Mouse (Mus musculus) gastrocnemius, adult 2 months (tissue): ENCODE measurements at regions not wholly inside any gene's neighbourhood (a gene's known extent, or its start where the extent isn't known, plus 50 kb on each side); places are given as distances from the start of the nearest gene placed in this dataset.

Source experiments
- DNase-seq: peaks from one replicate; pipeline ENCODE4 v3.0.0; 2022
- H3K27ac ChIP-seq: fragments of 200-600 bp; 2 replicates; pipeline ENCODE4 v1.8.1; 2022; ENCODE audit warnings: mild to moderate bottlenecking
- H3K4me3 ChIP-seq: fragments of 200-600 bp; 2 replicates; pipeline ENCODE4 v1.8.1; 2022; ENCODE audit warnings: mild to moderate bottlenecking, moderate library complexity
- CTCF ChIP-seq: fragments of 200-600 bp; IDR thresholded peaks from 2 replicates; pipeline ENCODE4 v1.8.1; 2022; ENCODE audit warnings: antibody characterized with exemption, mild to moderate bottlenecking, moderate library complexity
- intact Hi-C: fragments of 180-260 bp; cut with DNase I; formaldehyde crosslinking; loops from one replicate; pipeline ENCODE4 v1.15.1; 2025

DNA sequence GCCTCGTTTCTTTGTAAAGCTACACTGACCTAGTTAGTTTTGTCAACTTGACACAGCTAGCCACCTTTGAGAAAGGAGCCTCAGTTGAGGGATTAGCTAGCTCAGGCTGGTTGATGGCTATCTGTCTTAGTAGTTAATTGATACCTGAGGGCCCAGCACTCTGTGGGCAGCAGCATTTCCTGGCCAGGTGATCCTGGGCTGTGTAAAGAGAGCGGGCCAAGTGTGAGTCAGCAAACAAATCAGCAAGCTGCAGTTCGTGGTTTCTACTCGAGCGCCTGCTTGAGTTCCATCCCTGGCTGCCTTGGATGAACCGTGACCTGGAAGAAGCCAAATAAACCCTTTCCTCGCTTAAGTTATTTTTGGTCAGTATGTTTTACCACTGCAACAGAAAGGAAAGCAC lies 106.6 kb upstream of the Fut8 start:
- intact Hi-C loops = no loop called here
- no peak for TF ChIP-seq CTCF

DNA sequence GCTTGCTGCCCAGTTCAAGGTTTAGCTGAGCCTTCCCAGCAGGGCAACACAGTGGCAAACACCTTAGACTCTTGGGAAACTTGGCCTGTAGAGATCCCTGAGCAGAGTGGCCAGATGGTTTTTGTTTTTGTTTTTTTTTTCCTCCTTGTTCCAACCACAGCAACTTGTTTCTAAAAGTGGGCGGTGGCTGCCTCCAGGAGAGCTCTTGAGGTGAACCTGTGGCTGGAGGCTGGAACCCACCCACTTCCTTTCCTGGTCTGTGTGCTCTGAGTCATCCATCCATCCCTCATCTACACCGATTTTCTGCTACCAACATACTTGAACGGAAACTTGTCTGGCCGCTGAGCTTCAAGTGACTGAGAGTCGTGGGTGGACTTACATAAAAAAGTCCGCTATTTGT lies 107.4 kb upstream of the Fut8 start:
- no peak overlapping the region for H3K27ac ChIP-seq
- no peak overlapping the region for H3K4me3 ChIP-seq
- intact Hi-C loops = no loop called here
- no peak for TF ChIP-seq CTCF
- no peak for DNase-seq

More for the DNA sequence above, 106.6 kb upstream of the Fut8 start:
- H3K4me3 ChIP-seq = no peak overlapping the region
- no peak for DNase-seq
- H3K27ac ChIP-seq = no peak overlapping the region

DNA sequence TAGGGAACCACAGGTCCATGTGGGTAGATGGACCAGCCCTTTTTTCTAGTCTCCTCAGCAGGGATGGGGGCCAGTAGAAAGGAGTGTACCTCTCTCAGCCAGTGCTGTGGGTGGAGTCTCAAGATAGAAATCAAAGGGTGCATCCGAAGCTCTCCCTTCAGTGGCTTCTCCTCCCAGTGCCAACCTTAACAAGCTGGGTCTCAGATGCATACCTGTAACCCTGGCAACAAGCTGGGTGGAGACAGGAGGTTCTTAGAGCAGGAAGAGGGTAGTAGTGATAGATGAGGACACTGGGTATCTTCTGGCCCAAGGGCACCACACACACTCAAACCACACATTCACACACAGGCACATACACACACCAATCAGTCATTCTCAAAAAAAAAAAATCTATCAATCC lies 113.7 kb upstream of the Fut8 start:
- TF ChIP-seq CTCF = no peak
- Histone ChIP-seq H3K27ac (no peak overlapping the region), H3K4me3 (no peak overlapping the region)
- intact Hi-C loops = no loop called here
- DNase-seq = no peak

DNA sequence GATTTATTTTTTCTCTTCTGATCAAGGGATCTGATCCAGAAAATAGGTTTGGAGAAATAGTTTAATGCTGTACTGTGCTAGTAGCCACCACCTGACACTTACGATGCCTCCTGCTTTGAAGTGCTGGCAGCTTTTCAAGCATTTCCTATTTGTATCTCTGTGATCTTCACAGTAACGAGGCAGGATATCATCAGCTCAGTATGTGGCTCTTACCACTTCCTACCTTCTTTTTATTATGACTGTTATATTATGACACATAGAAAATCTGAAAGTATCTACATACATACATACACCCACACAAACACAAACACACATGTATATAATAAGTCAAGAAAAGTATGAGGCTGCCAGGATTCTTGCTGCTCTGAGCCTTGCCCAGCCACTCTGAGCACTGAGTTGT lies 124.4 kb upstream of the Fut8 start:
- Histone ChIP-seq H3K27ac (no peak overlapping the region), H3K4me3 (no peak overlapping the region)
- no peak for DNase-seq
- TF ChIP-seq CTCF = no peak
- intact Hi-C loops = no loop called here

DNA sequence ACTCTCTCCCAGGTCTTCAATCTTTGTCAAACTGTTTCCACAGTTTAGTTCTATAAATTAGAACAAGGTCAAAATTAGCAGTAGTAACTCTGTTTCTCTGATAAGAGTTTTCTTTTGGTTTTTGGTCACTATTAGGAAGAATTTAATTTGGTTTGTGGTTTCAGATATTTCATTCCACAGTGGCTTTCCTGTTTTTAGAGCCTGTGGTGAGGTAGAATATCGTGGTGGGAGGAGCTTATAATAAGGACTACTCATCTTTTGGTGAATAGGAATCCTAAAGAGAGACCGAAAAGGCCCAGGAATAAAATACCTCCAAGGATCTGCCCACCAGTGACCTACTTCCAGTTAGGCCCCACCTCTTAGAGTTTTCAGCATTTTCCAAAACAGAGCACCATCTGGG lies 125.8 kb upstream of the Fut8 start:
- no peak for TF ChIP-seq CTCF
- Histone ChIP-seq H3K27ac (no peak overlapping the region), H3K4me3 (no peak overlapping the region)
- intact Hi-C loops = no loop called here
- no peak for DNase-seq

DNA sequence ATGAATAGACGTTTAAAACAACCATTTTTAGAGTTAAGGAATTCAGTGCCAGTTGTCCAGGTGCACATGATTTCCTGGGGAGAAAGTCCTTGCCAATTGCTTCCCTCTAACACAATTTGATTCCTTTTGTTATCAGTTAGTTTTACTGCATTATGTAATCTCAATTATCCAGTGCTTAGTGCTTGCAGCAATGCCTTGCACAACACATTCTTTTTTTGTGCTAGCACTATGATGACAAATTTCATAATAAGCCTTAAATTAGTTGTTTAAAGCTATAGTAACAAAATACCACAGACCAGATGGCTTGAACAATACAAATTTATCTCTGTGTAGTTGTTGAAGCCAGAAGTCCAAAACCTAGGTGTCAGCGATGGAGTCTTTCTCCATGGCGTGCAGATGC lies 130.7 kb upstream of the Fut8 start:
- no peak overlapping the region for H3K27ac ChIP-seq
- DNase-seq = no peak
- no peak overlapping the region for H3K4me3 ChIP-seq
- intact Hi-C loops = no loop called here
- TF ChIP-seq CTCF = no peak

DNA sequence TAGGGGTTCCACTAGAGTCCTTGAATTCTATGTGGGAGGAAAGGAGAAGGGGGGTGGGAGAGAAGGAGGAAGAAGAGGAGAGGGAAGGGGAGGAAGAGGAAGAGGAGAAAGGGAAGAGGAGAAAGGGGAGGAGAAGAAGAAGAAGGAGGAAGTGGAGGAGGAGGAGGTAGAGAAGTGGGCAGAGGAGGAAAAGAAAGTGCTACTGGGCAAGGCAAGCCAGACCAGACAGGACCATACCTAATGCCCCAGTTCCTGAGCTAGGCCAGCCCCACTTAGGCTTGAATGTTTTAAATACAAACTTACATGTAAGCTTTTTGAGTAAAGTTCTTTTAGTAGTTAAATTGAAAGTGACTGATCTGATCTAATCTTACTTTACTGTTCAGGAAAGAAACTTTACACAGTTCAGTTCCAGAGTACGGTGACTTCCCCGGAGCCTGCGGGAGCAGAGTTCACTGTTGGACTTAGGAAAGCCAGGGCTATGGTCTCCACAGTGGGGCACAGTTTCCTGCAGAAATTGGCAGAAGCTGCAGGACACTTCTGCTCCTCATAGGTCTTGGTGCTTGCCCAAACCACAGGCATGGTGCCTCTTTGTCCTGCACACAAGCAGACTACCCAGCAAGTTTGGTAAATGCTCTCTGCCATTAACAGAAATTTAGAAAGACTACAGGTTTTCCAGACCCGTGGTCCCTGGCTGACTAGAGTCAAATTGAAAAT lies 131.9 kb upstream of the Fut8 start:
- intact Hi-C loops = no loop called here
- Histone ChIP-seq H3K4me3 (no peak overlapping the region), H3K27ac (no peak overlapping the region)
- no peak for TF ChIP-seq CTCF
- no peak for DNase-seq

DNA sequence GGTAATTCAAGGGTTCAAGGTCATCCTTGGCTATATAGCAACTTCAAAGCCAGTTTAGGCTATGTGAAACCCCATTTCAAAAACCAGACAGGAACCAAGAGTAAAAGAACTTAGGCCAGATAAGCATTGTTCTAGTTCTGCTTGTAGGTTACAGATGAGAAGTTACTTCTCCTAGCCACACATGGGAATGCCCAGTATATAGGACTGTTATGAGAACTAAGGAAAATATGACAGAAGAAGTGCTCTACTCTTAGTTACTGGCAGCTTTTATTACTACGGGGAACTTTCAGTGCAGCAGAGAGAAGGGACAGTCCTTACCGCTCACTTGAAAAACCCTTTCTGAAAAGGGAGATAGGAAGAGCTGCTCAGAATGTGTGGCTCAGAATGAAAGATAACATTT lies 137.4 kb upstream of the Fut8 start:
- no peak for TF ChIP-seq CTCF
- H3K27ac ChIP-seq = no peak overlapping the region
- H3K4me3 ChIP-seq = no peak overlapping the region
- no peak for DNase-seq
- intact Hi-C loops = no loop called here

DNA sequence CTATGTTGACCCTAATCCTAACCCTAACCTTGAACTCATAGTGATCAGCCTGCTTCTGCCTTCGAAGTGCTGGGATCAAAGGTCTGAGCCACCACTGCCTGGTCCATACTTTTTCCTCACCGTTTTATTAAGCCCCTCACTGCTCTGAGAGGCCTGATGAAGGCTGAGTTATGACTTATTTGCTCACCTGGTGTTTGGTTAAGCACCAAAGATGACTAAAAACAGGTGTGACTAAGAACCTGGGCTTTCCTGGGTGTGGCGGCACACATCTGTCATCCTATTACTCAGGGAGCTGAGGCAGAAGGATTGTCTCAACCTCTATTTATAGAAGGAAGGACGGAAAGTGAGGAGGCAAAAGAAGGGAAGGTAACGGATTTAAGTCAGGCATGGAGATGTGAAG lies 137.5 kb upstream of the Max start:
- intact Hi-C loops = no loop called here
- H3K27ac ChIP-seq = no peak overlapping the region
- DNase-seq = no peak
- no peak for TF ChIP-seq CTCF
- H3K4me3 ChIP-seq = no peak overlapping the region

DNA sequence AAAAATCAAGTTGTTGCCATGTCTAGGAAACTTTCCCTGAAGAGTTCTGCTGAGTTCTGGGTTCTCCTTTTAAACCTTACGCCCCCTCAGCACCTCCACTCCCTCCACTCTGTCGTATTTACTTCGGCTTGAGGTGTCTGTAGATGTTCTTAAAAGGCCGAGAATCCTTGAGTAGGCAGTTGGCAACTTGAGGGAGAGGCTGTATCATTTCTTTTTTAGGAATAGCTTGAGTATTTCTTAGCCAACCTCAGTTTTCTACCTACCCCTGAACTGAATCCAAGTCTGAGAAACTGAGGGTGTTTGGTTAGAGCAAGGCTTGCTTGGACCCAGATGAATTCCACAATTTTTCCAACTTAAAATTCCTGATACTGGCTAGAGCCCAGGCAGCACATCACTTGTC lies 136.8 kb upstream of the Max start:
- Histone ChIP-seq H3K4me3 (no peak overlapping the region), H3K27ac (no peak overlapping the region)
- intact Hi-C loops = no loop called here
- no peak for TF ChIP-seq CTCF
- DNase-seq = no peak

DNA sequence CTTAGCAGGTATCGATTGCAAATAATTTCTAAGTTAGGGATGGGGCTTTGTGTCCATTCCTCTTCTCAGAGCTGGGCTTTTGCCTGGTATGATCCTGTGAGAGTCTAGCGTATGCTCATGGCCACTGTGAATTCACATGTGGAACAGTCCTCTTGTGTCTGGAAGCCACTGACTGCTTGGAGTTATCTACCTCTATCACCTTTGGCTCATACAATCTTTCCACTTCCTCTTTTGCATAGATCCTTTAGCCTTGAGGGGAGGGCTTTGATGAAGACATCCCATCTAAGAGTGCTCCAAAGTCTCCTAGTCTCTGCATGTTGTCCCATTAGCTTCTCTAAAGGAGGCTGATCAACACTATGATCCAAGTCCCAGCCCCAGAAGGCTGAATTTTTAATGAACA lies 135.8 kb upstream of the Max start:
- H3K27ac ChIP-seq = no peak overlapping the region
- no peak for DNase-seq
- no peak overlapping the region for H3K4me3 ChIP-seq
- no peak for TF ChIP-seq CTCF
- intact Hi-C loops = no loop called here

DNA sequence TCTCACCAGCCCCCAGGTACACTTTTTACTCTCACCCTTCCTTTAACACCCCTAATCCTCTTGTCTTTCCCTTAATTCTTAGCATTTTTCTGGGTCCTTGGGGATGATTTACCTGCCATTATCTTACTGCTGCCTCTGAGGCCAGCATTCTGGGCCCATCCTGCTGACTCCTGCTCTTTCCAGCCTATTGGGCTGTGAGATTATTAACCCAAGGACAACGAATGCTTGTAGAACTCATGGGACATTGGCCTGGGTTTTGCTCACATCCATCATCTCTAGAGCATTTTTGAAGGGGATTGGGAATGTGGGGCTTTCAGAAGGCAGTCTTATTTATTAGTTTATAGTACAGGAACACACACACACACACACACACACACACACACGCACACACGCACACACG lies 134.5 kb upstream of the Max start:
- TF ChIP-seq CTCF = no peak
- Histone ChIP-seq H3K4me3 (no peak overlapping the region), H3K27ac (no peak overlapping the region)
- intact Hi-C loops = no loop called here
- no peak for DNase-seq

DNA sequence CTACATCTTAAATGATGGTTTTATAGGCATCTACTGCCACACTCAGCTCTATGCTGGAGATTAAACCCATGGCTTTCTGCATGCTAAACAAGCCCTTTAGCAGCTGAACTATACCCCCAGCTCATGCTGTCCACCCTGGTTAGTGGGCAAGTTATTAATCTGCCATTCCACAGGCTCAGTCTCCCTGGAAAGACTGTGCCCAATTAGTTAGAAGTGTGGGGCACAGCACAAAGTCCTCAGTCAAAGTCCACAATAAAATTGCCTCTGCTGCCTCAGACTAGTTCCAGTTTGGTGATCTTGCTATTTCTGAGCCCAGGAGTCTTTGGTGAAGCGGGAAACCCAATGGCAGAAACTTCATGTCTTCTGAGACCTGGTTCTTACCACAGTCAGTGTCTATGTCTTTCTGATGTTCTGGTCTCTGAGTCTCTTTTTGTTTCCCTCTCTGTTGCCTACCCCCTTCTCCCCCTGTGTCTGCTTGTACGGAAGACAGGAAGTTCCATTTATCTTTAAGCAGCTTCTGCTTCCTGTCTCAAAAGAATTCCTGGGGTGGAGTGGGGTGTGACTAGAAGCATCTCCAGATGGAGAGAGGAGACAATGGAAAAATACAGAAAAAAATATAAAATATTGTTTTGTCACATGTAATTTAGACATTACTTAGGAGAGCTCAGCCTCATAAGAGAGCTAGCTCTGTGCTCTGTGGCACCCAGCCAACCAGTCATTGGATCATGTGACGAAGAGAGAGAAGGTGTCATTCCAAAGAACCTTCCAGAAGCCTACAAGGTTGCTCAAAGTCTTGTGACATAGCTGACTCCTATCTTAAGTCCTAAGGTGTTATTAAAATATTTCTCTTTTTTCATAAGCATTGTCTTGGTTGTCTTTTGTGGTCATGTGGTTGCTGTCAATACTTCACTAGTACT lies 133.3 kb upstream of the Max start:
- no peak for DNase-seq
- TF ChIP-seq CTCF = no peak
- Histone ChIP-seq H3K4me3 (no peak overlapping the region), H3K27ac (no peak overlapping the region)
- intact Hi-C loops = no loop called here

DNA sequence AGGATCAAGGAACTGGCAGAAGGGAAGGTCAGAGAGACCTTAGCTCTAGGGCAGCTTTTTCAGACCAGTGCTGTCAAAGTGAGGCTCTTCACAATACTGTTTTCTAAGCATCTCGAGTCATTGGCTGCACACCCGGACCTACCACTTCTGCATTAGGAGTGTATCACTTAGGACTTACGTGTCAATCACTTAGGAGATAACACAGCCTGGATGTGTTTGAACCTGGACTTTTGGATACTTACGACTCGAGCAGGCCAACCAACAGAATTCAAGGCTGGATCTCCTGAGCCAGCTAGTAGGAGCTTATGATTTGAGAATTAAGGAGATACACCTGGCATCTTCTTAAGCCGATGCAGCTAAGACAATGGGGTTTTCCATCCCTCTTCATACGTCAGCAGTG lies 132.2 kb upstream of the Max start:
- DNase-seq = no peak
- intact Hi-C loops = no loop called here
- H3K4me3 ChIP-seq = no peak overlapping the region
- no peak for TF ChIP-seq CTCF
- no peak overlapping the region for H3K27ac ChIP-seq
